Mouse (Mus musculus) ovary, postnatal 36 days (tissue): ENCODE measurements around the gene Dlg2.
"Not testable (repeated sequence)": the region's sequence is repeated elsewhere in the genome, so short reads cannot be mapped to it uniquely, and the experiment has no call there.

ENCODE experiments used
- DNase-seq: peaks from one replicate; pipeline ENCODE4 v3.0.0; 2022; ENCODE audit warnings: low spot score, mixed read lengths

Gene Dlg2

GRCm38 (mm10) chr7:90825640-90826039 lies 349.2 kb downstream of the Dlg2 start:
- DNase-seq: no peak

DNA sequence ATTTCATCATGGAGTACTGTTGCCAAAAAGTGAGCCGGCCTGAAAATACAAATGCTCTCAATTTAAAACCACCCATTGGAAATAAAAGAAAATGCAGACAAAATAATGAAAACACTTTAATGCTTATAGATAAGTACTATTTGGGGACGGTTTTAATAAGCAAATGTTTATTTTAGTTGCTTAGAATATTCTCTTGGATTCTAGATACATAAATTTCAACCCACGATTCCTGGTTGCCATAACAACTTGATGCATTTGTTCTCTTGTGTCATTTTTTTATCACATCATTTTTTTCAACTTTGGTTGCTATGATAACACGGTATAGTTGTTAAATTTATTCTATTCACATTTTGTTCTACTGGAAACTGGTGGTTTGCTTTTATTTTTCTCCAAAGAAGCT lies 364.8 kb downstream of the Dlg2 start:
- no peak for DNase-seq

DNA sequence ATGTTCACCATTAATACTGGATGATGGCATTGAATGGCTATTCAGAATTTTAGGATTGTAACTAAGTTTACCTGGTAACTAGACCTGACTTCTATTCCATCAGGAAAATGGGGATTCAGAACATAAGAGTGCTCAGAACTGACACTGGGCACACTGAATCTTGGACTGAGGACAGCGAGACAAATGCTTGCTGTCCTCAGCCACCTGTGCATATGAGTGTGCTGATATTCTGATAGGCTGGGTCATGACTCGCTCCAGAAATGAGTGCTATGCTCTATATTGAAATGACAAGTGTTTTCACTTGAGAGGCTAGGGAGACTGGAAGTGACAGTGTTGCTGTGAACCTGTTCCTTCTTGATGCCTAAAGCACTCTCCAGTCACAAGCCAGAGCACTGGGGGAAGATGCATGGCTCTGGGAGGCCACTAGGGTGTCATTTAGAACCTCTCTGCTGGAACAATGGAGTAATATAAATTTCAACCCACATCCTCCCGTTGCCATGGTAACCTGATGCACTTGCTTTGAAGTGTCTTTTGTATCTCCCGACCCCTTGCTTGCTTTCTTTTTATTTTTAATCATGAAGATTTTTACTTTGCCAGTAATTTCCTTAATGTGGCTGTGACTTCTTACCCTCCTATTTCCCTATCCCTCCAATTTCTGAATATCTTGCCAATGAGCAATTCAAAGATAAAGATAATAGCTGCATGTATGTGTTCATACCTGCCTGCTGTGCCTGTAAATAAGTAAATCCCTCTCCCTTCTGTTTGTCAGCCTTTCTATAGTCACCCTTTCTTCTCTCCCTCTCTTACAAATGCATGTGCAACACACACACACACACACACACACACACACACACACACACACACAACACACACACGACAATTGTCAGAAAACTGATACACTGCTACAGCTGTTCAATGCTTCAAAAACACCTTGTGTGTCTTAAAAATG lies 367.1 kb downstream of the Dlg2 start:
- no peak for DNase-seq

- not testable (repeated sequence) for DNase-seq
Measured at GRCm38 (mm10) chr7:90876796-90877195, 400.3 kb downstream of the Dlg2 start.

- DNase-seq: no peak
Measured at GRCm38 (mm10) chr7:90882740-90883139, 406.3 kb downstream of the Dlg2 start.

DNA sequence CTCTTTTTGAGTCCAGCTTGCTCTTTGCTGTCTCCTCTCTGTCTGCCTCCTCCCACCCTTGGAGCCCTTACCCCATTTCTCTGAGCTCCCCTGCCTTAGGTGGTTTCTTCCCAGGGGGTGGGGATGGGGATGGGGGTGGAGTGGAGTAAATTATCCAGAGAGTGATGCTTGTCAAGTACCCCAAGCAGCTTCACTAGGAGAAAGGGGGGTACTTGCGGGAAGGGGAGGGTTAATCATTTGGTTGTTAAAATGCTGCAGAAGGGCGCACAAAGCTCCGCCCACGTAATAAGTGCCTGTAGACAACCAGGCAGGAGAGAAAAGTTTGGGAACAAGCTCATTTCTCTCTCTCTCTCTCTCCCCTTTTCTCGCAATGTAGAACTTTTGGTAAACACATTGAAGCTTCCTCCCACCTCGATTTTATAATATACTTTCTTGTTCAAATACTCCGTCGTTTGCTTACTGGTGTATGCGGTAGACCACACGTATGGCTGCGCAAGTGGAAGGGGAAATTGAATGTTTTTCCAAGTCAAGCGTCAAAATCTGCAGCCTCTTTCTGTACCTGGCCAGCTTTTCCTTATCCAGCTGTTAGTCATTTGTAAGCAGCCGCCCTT lies 410.0 kb downstream of the Dlg2 start:
- no peak for DNase-seq

DNA sequence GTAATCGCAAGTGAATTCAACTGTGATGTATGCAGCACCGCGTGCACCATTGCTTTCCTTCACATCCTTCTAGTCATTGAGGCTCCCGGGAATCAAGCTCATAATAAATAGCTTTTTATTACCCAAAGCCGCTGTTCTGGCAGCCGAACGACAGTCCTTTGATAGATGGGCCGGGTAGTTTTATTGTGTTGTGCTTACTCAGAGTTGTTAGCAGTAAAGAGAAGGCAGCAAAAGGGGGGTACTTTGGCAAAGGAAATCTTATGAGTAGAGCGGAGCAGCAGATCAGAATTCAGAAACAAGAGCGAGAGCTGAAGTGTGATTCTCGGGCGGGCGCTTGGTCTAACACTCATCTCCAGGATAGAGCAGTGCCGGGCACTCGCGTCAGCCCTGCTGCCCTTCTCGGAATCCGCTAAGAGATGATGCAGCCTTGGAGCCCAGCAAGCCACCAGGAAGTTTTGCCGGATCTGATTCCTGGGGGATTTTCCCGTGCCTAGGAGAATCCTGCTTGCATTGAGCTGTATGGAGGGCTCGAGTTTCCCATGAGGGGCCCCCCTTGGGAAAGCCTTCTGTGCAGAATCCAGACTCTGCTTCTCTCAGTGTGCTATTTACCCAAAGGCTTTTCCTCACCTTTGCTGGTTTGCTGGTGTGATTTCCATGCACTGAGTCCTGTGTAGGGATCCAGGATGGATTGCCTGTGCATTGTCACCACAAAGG lies 410.7 kb downstream of the Dlg2 start:
- peak; percentile 2 for DNase-seq

GRCm38 (mm10) chr7:90927441-90927840 lies 451.0 kb downstream of the Dlg2 start:
- no peak for DNase-seq

GRCm38 (mm10) chr7:90940726-90941125 lies 464.3 kb downstream of the Dlg2 start:
- DNase-seq: no peak

- DNase-seq: no peak
Measured at GRCm38 (mm10) chr7:90947073-90947472, 470.6 kb downstream of the Dlg2 start.

DNA sequence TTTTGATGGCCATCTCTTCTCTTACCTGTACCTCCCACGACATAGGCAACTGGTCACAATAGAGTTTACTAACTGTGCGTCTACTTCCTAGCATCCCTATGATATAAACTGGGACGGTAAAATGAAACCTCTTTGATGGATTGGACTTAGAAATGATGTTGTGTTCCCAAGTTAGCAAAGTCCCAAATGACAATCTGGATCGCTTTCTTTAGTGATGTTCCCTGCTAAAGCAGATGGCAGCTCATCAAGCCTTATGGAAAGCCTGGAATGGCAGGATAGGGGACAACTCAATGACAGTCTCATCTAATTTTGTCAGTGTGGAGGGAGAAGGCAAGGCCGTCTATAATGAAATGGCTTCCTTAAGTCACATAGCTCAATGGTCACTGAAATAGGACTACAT lies 472.7 kb downstream of the Dlg2 start:
- DNase-seq: no peak

DNA sequence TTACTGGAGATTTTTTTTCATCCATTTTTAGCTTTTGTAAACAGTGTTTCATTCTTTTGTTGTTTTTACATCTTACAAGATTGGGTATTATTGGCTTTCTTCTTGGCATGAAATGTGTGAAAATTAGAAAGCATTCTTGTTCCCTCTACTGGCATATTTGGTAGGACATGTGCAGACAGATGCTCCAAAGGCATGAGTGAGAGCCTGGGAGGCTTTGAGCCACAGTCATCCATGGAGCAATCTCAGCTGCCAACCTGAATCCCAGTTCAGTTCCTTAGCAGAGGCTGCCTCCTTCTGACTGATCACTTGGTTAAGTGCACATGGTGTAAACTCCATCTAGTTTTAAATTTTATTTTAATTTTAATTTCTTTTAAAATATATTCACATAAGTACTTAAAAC lies 500.8 kb downstream of the Dlg2 start:
- DNase-seq: no peak

- no peak for DNase-seq
Measured at GRCm38 (mm10) chr7:90982069-90982468, 505.6 kb downstream of the Dlg2 start.

GRCm38 (mm10) chr7:91010655-91011054 lies 534.2 kb downstream of the Dlg2 start:
- DNase-seq: no peak

DNA sequence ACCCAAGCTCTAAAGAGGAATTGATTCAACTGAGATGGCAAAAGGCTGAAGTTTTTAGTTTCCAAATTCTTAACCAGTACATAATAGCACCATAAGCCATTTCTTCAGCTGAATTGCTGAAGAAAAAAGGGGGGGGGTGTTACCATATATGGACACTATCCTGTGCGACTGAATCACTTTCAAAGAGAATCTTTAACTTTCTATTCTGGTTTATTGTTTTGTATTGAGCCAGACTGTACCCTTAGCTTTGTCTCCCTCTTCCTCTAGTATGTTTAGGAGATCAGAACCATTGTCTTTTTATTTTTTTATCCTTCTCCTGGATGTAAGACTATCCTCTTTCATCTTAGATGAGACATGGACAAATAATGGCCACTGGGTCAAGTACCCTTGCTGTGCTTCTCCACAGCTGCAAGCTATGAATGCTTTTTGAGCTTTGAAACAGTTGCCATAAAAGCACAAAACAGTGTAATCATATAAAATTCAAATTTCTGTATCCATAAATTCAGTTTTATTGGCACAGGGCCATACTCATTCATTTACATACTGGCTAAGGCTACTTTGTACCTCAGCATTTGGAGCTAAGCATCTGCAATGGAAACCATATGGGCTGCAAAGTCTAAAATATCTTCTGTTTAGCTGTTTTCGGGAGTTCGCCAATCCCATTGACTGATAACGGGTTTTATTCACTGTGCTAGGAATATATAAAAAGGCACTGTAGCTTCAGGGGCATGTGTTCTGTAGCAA lies 568.7 kb downstream of the Dlg2 start:
- no peak for DNase-seq

DNA sequence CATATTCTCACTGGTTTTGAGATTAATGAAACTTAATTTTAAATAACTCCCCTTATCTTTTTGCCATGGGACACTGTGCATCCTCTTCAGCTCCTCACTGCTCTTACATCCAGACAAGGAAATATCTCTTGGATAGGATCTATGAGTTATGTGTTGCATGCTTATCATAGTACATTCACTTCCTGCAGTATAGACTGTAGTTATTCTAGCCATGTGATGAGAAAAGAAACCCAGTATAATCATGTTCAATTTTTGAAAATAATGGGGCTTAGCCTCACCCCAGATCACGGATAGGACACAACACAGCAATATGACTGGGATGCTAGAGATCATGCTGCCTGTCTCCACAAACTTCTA lies 569.2 kb downstream of the Dlg2 start:
- no peak for DNase-seq

GRCm38 (mm10) chr7:91063297-91064040 lies 587.0 kb downstream of the Dlg2 start:
- no peak for DNase-seq

- DNase-seq: no peak
Measured at GRCm38 (mm10) chr7:91071751-91072707, 595.6 kb downstream of the Dlg2 start.

DNA sequence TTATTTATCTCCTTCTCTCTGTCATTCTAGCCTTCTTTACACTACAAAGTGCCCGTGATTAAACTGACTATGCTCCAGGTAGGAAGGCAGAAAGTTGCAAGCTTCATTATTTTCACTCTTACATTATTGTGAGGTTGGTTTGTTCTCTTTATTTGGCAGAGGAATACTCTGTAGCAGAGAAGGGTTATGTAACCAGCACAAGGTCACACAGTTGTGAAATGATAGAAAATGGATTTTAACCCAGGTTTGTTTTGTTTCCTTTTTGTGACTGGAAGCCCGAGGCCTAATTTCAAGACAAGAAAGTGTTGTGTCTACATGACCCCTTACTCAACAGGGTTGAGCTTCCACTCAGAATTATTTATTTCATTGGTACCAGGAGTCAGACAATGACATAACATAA lies 609.6 kb downstream of the Dlg2 start:
- DNase-seq: no peak

DNA sequence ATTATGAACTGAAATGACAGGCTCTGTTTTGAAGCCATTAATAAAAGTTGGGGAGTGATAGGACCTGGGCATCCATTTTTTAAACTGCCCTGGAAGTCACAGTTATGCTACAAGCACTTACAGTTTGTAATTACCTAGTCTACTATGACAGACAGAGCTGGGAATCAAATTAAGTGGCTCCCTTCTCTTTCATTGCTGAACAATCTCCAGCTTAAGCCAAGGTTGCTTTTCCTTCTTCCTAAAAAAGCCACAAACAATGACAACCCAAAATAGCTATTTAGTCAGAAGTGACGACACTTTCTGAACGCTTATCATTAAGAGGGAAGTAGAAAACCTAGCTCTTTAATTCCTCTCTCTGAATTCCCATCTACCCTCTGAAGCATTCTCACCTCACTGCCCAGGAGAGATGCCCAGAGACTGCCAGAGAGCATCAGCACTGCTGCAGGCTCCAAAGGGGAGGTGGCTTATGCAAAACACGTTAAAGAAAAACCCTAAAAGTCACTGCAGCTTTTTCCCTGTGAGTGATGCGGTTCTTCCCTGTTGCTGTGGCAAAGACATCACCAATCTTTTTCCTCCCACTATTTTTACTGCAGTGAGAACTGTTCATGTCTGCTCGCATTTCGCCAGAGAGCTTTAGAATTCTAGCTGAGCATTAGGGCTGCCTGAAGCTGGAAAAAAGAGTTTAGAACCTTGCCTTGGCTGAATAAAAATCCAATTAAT lies 612.9 kb downstream of the Dlg2 start:
- no peak for DNase-seq
